Mouse (Mus musculus) right cerebral cortex, adult 18-20 months (tissue): ENCODE data around the gene Grpr.

ENCODE experiments used
- DNase-seq: peaks from one replicate; pipeline ENCODE4 v3.0.0; 2022; ENCODE audit warnings: mixed read lengths

Grpr gene

DNA sequence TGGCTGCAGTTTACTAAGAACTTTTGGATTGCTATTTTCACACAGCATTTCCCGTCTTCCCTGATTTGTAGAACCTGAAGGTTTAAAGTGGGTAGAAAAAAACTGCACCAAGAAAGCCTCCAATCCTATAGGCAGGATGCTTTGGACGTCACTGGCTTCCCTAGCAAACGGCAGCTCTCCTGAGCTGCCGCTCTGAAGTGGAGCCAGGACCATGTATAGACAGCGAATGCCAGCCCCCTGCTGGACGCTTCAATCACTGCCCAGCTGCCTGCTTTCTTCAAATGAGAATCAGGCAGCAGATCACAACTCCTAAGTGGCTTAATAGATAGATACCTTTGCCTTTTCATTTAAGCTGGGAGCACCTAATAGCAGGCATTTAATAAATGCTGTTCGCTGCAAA is at the start of gene Grpr:
Gene Grpr (minus strand): TSS at position 12 of the 400 bp plus-strand sequence.
- peak; percentile 25 for DNase-seq

DNA sequence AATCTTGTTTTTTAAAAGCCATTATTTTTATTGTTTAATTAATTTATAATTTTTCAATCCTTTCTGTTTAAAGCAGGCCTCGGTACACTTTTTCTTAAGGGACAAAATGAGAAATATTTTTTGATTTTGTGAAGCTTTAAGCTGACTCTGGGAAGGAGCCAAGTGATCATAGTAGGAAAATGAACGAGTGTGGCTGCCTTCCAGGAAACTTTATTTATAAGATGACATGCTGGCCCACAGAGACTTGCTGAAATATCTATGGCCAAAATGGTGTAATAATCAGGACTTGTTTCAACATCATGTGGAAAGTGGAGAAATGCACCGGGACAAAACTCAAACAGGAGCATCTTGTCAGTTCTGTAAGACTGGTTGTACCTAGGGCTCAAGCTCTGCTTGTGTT is 11.0 kb upstream of the Grpr start:
- DNase-seq = no peak

DNA sequence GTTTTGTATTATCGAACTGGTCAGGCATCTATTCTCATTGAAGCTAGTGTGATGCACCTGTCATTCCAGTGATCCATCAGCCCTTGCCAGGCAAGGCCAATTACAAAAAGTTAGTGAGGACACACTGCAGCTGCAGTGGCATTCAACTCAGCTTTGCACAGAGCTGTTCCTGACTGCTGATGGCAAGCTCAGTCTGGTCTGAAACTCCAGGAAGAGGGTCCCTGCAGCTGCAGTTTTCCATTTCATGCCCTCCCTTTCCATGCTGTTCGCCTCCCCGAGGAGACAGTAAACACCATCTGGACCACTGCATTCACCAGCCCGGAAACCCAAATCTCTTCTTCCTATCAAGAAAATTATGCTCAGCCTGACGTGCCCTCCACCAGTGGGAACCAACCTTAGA is 2.4 kb downstream of the Grpr start:
- DNase-seq = no peak

DNA sequence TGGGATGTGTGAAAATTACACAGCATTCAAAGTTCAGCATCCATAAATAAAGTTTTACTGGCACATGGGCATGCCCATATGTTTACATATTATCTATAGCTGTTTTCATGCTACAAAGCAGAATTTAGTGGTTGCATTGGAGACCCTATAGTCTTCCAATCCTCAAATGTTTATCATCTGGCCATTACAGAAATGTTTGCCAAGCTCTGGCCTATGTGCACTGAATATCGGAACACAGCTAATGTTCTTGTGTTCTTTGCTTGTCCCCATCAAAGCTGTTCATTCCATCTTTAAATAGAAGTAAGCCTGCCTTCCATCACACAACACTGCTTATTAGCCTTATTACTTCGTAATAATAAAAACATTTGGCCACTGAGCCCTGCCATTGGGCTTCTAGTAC is 16.6 kb downstream of the Grpr start:
- DNase-seq = no peak

DNA sequence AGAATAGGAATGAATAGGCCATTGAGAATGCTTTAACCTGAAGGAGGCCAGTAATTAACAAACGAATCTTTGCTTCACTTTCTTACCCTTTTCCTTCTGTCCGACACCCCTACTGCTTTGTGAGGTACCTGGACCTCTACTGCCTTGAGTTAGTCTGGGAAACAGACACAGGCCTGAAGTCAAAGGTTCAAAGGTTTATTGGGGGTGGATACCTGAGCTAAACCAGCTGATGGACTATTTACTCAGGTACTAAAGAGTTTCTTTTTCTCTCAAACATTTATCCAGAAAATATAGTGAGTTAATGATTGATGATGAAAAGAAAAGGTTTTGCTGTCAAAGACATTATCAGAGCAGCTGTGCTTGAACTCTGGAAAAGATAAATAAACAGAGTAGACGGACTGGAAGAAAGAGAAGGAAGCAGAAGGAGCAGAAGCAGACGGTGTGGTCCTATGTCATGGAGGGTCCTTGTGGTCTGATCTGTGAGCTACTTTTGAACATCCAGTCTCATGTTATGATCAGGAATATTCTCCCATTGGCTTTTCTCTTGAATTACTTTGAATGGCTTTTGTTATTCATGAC is 30.4 kb downstream of the Grpr start:
- DNase-seq = no peak

DNA sequence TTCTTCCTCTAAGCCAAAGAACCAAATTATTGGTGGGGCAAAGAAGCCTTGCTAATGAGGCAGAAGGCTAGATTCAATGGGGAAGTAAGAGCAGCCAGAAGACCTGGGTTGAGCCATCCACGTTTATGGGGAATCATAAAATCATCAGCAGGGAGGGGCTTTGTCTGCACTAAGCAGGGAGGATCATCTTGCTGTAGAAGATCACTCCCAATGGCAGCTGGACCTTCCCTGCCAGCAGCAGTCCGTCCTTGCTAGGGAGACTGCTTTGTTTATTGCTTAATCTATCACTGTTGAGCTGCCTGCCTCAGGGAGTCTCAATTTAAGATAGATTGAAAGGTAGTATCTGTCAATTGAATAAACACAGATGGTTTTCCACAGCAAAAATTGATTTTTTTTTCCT is 37.7 kb downstream of the Grpr start:
- no peak for DNase-seq

DNA sequence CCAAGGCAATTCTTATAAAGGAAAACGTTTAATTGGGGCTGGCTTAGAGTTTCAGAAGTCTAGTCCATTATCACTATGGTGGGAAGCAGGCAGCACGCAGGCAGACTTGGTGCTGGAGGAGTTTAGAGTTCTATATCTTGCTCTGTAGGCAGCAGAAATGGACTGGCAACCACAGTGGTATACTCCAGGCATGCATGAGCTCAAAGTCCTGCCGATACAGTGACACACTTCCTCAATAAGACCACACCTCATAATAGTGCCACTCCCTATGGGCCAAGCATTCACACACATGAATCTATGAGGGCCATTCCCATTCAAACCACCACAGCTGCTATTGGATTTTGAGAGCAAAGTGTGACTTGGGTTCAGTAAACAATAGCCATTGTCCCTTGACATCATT is 47.4 kb downstream of the Grpr start:
- DNase-seq = no peak
